Mouse (Mus musculus) CH12.LX (cell line): ENCODE measurements around the gene P2ry1. TPM values are rescaled to one million over a fixed set of nuclear protein-coding genes. Genes with fewer than 3 reads are reported as not detected.
A peak's percentile ranks its signal among the peaks of the same experiment; 100 is the strongest.

Experiments used
- DNase-seq: peaks from one replicate; pipeline ENCODE4 v3.0.0-alpha.2; 2013; ENCODE audit errors: extremely low read depth
- H3K27ac ChIP-seq: 2 replicates; pipeline ENCODE4 v1.5.1; 2012; ENCODE audit warnings: low read depth, mild to moderate bottlenecking, control low read depth, moderate library complexity; ENCODE audit not compliant: insufficient read depth
- H3K27me3 ChIP-seq: replicated peaks from 2 replicates; pipeline ENCODE3; 2012; ENCODE audit warnings: inconsistent platforms
- H3K36me3 ChIP-seq, 2 experiments: replicated peaks in 1 of 2; 2 replicates each; pipeline versions ENCODE3 to v1.6.1; 2012; ENCODE audit warnings: inconsistent platforms in 1 of 2, low read length in 1 of 2, mild to moderate bottlenecking in 1 of 2, mixed read lengths in 1 of 2, moderate library complexity in 1 of 2; ENCODE audit not compliant: control insufficient read depth in 1 of 2, insufficient read depth in 1 of 2
- H3K4me1 ChIP-seq, 2 experiments: 2 replicates each; pipeline ENCODE4 v1.6.1; 2012; ENCODE audit warnings: inconsistent platforms in 1 of 2, moderate library complexity in 1 of 2; ENCODE audit not compliant: insufficient read depth in 2 of 2, control insufficient read depth in 1 of 2
- H3K4me2 ChIP-seq: 2 replicates; pipeline ENCODE4 v1.6.1; 2012; ENCODE audit warnings: low read depth, mild to moderate bottlenecking, control low read depth; ENCODE audit not compliant: poor library complexity, insufficient read depth, severe bottlenecking
- H3K4me3 ChIP-seq, 3 experiments: fragments of 150-350 bp in 1 of 3; sonication (generic) in 1 of 3; replicated peaks in 1 of 3; 2 replicates each; pipeline versions ENCODE3 to v1.5.1; 2011 to 2012; ENCODE audit warnings: low read depth in 2 of 3, low read length in 2 of 3, mild to moderate bottlenecking in 2 of 3, moderate library complexity in 2 of 3, control low read depth in 1 of 3, improper control_type of control experiment in 1 of 3, inconsistent platforms in 1 of 3, mixed read lengths in 1 of 3; ENCODE audit not compliant: poor library complexity in 1 of 3
- H3K79me2 ChIP-seq: replicated peaks from 2 replicates; pipeline ENCODE4 v1.6.1; 2012; ENCODE audit warnings: mild to moderate bottlenecking, moderate library complexity; ENCODE audit not compliant: control insufficient read depth, poor library complexity, insufficient read depth, severe bottlenecking; ENCODE audit errors: extremely low read depth
- H3K9ac ChIP-seq: 2 replicates; pipeline ENCODE4 v1.6.1; 2012; ENCODE audit warnings: low read depth, mild to moderate bottlenecking, control low read depth, moderate library complexity; ENCODE audit not compliant: insufficient read depth
- H3K9me3 ChIP-seq: replicated peaks from 2 replicates; pipeline ENCODE3; 2012; ENCODE audit warnings: low read length, inconsistent platforms, mixed read lengths
- BHLHE40 ChIP-seq: IDR thresholded peaks from 2 replicates; pipeline ENCODE4 v1.6.1; 2011; ENCODE audit warnings: mild to moderate bottlenecking, low read depth, low read length, improper control_type of control experiment
- CHD1 ChIP-seq: IDR thresholded peaks from 2 replicates; pipeline ENCODE4 v1.6.1; 2012; ENCODE audit warnings: low read depth, low read length, improper control_type of control experiment, inconsistent platforms
- CTCF ChIP-seq, 2 experiments: IDR thresholded peaks in 1 of 2; conservative IDR thresholded peaks in 1 of 2; 2 replicates each; pipeline ENCODE4 v1.5.1; 2011 to 2012; ENCODE audit warnings: low read depth in 2 of 2, low read length in 2 of 2, improper control_type of control experiment in 1 of 2, inconsistent platforms in 1 of 2, mild to moderate bottlenecking in 1 of 2, moderate library complexity in 1 of 2
- E2F4 ChIP-seq: IDR thresholded peaks from 2 replicates; pipeline ENCODE4 v1.6.1; 2011; ENCODE audit warnings: low read depth, low read length, improper control_type of control experiment; ENCODE audit not compliant: insufficient replicate concordance
- ELF1 ChIP-seq: IDR thresholded peaks from 2 replicates; pipeline ENCODE4 v1.6.1; 2014; ENCODE audit warnings: low read depth, mild to moderate bottlenecking, inconsistent platforms, low read length, improper control_type of control experiment
- EP300 ChIP-seq: IDR thresholded peaks from 2 replicates; pipeline ENCODE4 v1.6.1; 2011; ENCODE audit warnings: low read length, improper control_type of control experiment
- GABPA ChIP-seq: IDR thresholded peaks from 2 replicates; pipeline ENCODE4 v1.6.1; 2012; ENCODE audit warnings: low read depth, low read length, improper control_type of control experiment, inconsistent platforms; ENCODE audit not compliant: insufficient replicate concordance
- HCFC1 ChIP-seq: IDR thresholded peaks from 2 replicates; pipeline ENCODE4 v1.6.1; 2012; ENCODE audit warnings: low read depth, mild to moderate bottlenecking, inconsistent platforms, low read length, improper control_type of control experiment
- IRF4 ChIP-seq: IDR thresholded peaks from 2 replicates; pipeline ENCODE4 v1.6.1; 2014; ENCODE audit warnings: low read depth, mild to moderate bottlenecking, inconsistent platforms, low read length, improper control_type of control experiment
- JUN ChIP-seq: IDR thresholded peaks from 2 replicates; pipeline ENCODE4 v1.6.1; 2011; ENCODE audit warnings: low read depth, mild to moderate bottlenecking, low read length, improper control_type of control experiment, moderate library complexity; ENCODE audit not compliant: insufficient read depth
- MAZ ChIP-seq: IDR thresholded peaks from 2 replicates; pipeline ENCODE4 v1.6.1; 2012; ENCODE audit warnings: low read depth, mild to moderate bottlenecking, inconsistent platforms, low read length, improper control_type of control experiment, moderate library complexity
- MEF2A ChIP-seq: IDR thresholded peaks from 2 replicates; pipeline ENCODE4 v1.6.1; 2014; ENCODE audit warnings: low read depth, mild to moderate bottlenecking, inconsistent platforms, low read length, improper control_type of control experiment, borderline replicate concordance
- MXI1 ChIP-seq: IDR thresholded peaks from 2 replicates; pipeline ENCODE4 v1.6.1; 2011; ENCODE audit warnings: mild to moderate bottlenecking, low read depth, low read length, improper control_type of control experiment
- MYC ChIP-seq: IDR thresholded peaks from 2 replicates; pipeline ENCODE4 v1.6.1; 2011; ENCODE audit warnings: low read depth, mild to moderate bottlenecking, improper control_type of control experiment, low read length
- NELFE ChIP-seq: IDR thresholded peaks from 2 replicates; pipeline ENCODE4 v1.6.1; 2011; ENCODE audit warnings: low read depth, low read length, improper control_type of control experiment
- PAX5 ChIP-seq: IDR thresholded peaks from 2 replicates; pipeline ENCODE4 v1.6.1; 2012; ENCODE audit warnings: low read length, inconsistent platforms, mixed read lengths
- RCOR1 ChIP-seq: conservative IDR thresholded peaks from 2 replicates; pipeline ENCODE4 v1.6.1; 2012; ENCODE audit warnings: low read depth, mild to moderate bottlenecking, inconsistent platforms, low read length, improper control_type of control experiment
- SMC3 ChIP-seq: IDR thresholded peaks from 2 replicates; pipeline ENCODE4 v1.6.1; 2011; ENCODE audit warnings: low read depth, low read length, improper control_type of control experiment
- TBP ChIP-seq: conservative IDR thresholded peaks from 2 replicates; pipeline ENCODE4 v1.6.1; 2011; ENCODE audit warnings: low read depth, low read length, improper control_type of control experiment
- TCF12 ChIP-seq: IDR thresholded peaks from 2 replicates; pipeline ENCODE4 v1.6.1; 2014; ENCODE audit warnings: low read depth, mild to moderate bottlenecking, inconsistent platforms, low read length, improper control_type of control experiment
- UBTF ChIP-seq: IDR thresholded peaks from 2 replicates; pipeline ENCODE4 v1.6.1; 2012; ENCODE audit warnings: low read depth, mild to moderate bottlenecking, inconsistent platforms, low read length, improper control_type of control experiment, moderate library complexity
- ZKSCAN1 ChIP-seq: IDR thresholded peaks from 2 replicates; pipeline ENCODE4 v1.6.1; 2012; ENCODE audit warnings: low read depth, inconsistent platforms, low read length, improper control_type of control experiment, borderline replicate concordance
- dilution Hi-C: fragments of 300-500 bp; cut with MboI; formaldehyde crosslinking; loops from 2 replicates; pipeline ENCODE4 v1.14.3; 2020; ENCODE audit warnings: low sequenced_read_pairs; ENCODE audit not compliant: extremely low pct_unique_long_range_greater_than_20kb, extremely low pct_ligation_motif_present
- in situ Hi-C: fragments of 300-500 bp; cut with MboI; formaldehyde crosslinking; loops from 3 replicates; pipeline ENCODE4 v1.14.3; 2019; ENCODE audit warnings: low sequenced_read_pairs, low pct_ligation_motif_present, low pct_unique_long_range_greater_than_20kb, mixed read lengths
- polyA plus RNA-seq: library from polyadenylated mRNA; unstranded; fragments of >175 nt; gene quantifications from 2 replicates; pipeline ENCODE4 v1.2.1, GENCODE M21; 2012; ENCODE audit warnings: low read depth; ENCODE audit not compliant: insufficient read length
- total RNA-seq, 2 experiments: library from RNA; depleted of rRNA; stranded (reverse); fragments of 300-350 nt in 1 of 2; fragments of >200 nt in 1 of 2; gene quantifications; 2 replicates each; pipeline ENCODE4 v1.2.3; 2012 to 2014

P2ry1 gene
- total and polyA plus RNA-seq, 3 experiments = not detected

DNA sequence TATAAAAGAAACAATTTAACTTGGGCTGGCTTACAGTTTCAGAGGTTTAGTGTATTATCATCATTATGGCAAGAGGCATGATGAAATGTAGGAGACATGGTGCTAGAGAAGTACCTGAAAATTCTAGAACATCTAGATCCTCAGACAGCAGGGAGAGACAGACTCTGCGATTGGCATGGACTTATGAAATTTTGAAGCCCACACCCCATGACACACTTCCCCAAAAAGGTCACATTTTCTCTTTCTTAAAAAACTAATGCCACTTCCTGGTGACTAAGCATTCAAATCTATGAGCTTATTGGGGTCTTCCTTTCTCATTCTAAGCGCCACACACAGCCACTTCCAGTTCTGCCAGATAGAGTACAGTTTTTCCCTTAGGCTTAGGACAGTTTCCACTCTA is 14.1 kb downstream of the P2ry1 start:
- Histone ChIP-seq H3K9me3 (no peaks in the 10 kb centered on the region), H3K9ac (no peak overlapping the region), H3K27ac (no peak overlapping the region), H3K4me1 (peaks cover 0 to 5% of the 10 kb centered on the region in 2 experiments; a peak in 1 of 4 replicates), H3K36me3 (no peaks in the 10 kb centered on the region), H3K27me3 (no peaks in the 10 kb centered on the region), H3K79me2 (no peaks in the 10 kb centered on the region), H3K4me3 (no peak overlapping the region), H3K4me2 (no peak overlapping the region)
- DNase-seq = peak; percentile 3
- no peak for TF ChIP-seq IRF4
- TF ChIP-seq CHD1 = no peak
- no peak for TF ChIP-seq PAX5
- TF ChIP-seq NELFE = no peak
- no peak for TF ChIP-seq MEF2A
- TF ChIP-seq MXI1 = no peak
- TF ChIP-seq E2F4 = no peak
- no peak for TF ChIP-seq UBTF
- no peak for TF ChIP-seq ELF1
- no peak for TF ChIP-seq EP300
- no peak for TF ChIP-seq MAZ
- no peak for TF ChIP-seq HCFC1
- no peak for TF ChIP-seq TCF12
- in situ Hi-C loops (no loop called here), dilution Hi-C loops (no loop called here)

DNA sequence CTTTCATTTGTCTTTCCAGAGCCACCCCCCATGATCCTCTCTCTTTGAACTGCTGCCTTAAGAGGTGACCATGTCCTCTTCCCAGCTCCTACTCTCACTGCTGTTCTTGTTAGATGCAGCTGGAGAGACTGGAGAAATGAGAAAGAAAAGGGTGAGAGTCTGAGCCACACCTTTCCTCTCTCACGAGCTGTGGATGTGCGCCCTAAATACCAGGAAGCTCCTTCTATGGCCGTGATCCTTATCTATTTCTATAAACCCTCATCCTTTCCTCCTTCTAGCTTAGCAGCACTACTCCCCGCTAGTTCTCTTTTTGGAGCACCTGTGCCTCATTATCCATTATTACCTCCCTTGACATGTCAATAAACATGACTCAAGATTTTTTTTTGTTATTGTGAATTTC is 29.5 kb downstream of the P2ry1 start:
- no peak overlapping the region for H3K4me3 ChIP-seq
- peaks cover 0 to 6% of the 10 kb centered on the region in 2 experiments; a peak in 2 of 4 replicates for H3K4me1 ChIP-seq
- no peak overlapping the region for H3K9ac ChIP-seq
- no peaks in the 10 kb centered on the region for H3K9me3 ChIP-seq
- H3K4me2 ChIP-seq = no peak overlapping the region
- in situ Hi-C loops (no loop called here), dilution Hi-C loops (no loop called here)
- H3K36me3 ChIP-seq = no peaks in the 10 kb centered on the region
- no peak for DNase-seq
- TF ChIP-seq GABPA (no peak), JUN (no peak)
- TF ChIP-seq, all 38 proteins: peak for 0
- Histone ChIP-seq H3K27me3 (no peaks in the 10 kb centered on the region), H3K79me2 (no peaks in the 10 kb centered on the region), H3K27ac (no peak overlapping the region)

DNA sequence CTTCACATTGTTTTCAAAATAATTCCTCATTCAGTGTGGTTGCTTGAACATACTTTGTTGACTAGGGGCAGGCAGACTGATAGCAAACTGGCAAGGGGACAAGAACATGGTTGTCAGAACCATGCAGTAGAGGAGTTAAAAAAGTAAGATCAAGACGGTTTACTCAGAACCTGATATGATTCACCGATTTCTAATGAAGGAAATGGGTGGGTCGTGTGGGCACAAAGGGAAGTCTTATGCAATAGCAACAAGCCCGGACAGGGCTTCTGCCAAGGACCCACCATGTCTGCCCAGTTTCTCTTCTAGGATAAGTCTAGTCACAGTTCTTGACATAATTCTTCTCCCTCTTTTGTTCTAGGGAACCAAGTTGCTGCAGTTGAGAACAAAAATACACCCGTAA is 33.0 kb downstream of the P2ry1 start:
- TF ChIP-seq JUN (no peak), EP300 (no peak), ZKSCAN1 (no peak), BHLHE40 (no peak), MEF2A (no peak), UBTF (no peak), NELFE (no peak), IRF4 (no peak), GABPA (no peak), TBP (no peak), SMC3 (no peak), RCOR1 (no peak), HCFC1 (no peak), MXI1 (no peak), CTCF (conservative IDR thresholded peaks at IDR 0.05 in 1 of 2, IDR thresholded peaks at IDR 0.05 in 1 of 2; ENCODE audit: low read depth in 2 of 2, low read length in 2 of 2) (no peak), MYC (no peak), E2F4 (no peak)
- in situ Hi-C loops (no loop called here), dilution Hi-C loops (no loop called here)
- Histone ChIP-seq H3K27me3 (no peaks in the 10 kb centered on the region), H3K27ac (no peak overlapping the region), H3K4me1 (peaks cover 0 to 6% of the 10 kb centered on the region in 2 experiments; a peak in 2 of 4 replicates), H3K4me3 (no peak overlapping the region), H3K36me3 (no peaks in the 10 kb centered on the region), H3K9ac (no peak overlapping the region), H3K9me3 (no peaks in the 10 kb centered on the region), H3K79me2 (no peaks in the 10 kb centered on the region), H3K4me2 (no peak overlapping the region)
- no peak for DNase-seq
